Mouse (Mus musculus) G1E-ER4 (cell line): Measurements from ENCODE around the gene Nipal4. TPM values are rescaled to one million over a fixed set of nuclear protein-coding genes. Genes with fewer than 3 reads are reported as not detected.

Experiments used
- GATA1 ChIP-seq: IDR thresholded peaks from one replicate; pipeline ENCODE4 v1.8.0; 2012; ENCODE audit warnings: low read length, inconsistent platforms
- polyA plus RNA-seq: library from polyadenylated mRNA; stranded (reverse); fragments of >175 nt; gene quantifications from 2 replicates; pipeline ENCODE4 v1.2.3, GENCODE M21; 2012

Nipal4 gene
- polyA plus RNA-seq, 1 experiment, result not detected

DNA sequence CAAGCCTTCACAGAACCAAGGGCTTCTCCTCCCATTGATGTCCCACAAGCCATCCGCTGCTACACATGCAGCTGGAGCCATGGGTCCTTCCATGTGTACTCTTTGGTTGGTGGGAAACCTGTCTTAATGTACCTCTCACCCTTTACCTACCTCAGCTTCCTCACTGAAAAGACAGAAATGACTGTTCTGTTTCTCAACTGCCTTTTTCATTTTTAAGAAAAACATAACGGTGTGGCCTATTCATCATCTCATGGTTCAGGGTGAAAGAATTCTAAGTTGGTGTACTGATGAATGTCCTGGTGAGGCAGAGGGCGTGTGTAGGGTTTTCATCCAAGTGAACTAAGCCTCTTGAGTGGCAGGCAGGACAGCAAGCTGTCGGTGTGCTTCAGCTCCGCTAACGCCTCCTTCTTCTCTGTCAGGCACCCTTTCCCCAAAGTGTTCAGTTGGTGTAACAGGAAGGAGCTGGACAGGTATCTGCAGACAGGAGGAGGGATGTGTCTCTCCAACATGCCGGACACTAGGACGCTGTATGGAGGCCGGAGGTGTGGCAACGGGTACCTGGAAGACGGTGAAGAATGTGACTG lies 39.4 kb downstream of the Nipal4 start:
- no peak for TF ChIP-seq GATA1

GRCm38 (mm10) chr11:46126317-46126716 lies 40.0 kb downstream of the Nipal4 start:
- TF ChIP-seq GATA1, result no peak

DNA sequence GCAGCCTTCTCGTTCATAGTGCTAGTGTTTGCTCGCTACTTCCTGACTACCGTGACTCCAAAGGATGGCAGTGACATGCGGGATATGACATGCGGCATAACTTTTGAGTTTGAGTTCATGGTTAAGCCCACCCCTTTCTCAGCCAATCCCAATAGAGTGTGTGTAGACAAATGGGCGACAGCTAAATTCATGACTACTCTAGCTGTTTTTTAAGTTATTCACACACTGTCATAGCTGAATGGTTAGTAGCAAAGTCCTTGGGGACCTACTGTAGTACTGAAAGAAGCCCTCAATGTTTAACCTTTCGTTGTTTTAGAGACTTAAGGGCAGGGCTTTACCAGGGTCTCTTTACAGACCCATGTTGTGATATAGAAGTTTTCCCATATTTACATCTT lies 40.5 kb downstream of the Nipal4 start:
- TF ChIP-seq GATA1, result no peak

DNA sequence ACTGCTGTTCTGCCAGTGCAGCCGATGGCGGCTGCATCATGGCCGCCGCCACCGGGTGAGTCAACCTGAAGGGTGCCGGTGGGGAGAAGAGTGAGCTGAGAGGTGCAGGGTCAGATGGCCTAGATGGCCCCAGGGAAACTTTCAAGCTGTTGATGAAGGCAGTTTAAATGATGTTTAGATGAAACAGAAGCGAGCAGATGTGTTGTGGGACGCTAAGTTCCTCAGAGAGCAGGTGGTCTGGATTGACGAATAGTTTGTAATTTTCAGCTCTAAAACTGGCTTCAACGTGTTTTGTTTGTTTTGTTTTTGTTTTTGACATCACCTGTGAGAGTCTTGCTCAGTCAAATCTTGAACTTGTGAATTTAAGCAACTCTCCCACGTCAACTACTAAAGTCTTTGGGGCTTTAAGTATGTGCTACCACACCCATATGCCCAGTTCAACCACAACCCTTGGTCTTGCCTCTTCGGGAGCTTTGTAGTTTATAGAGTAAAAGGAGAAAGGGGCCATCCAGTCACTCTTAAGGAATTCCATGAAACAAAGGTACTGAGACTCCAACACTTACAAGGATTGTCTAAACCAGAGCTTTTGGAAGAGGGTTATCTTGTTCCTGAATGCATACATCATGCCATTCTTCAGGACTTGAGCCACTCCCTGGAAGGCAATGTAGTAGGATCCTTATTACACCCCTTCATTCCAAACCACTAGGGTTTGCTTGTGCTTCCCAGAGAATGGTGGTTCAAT lies 41.0 kb downstream of the Nipal4 start:
- no peak for TF ChIP-seq GATA1

- TF ChIP-seq GATA1, result no peak
These were observed 42.9 kb downstream of the Nipal4 start for GRCm38 (mm10) chr11:46123328-46123866.

GRCm38 (mm10) chr11:46122875-46123274 lies 43.4 kb downstream of the Nipal4 start:
- TF ChIP-seq GATA1, result no peak

DNA sequence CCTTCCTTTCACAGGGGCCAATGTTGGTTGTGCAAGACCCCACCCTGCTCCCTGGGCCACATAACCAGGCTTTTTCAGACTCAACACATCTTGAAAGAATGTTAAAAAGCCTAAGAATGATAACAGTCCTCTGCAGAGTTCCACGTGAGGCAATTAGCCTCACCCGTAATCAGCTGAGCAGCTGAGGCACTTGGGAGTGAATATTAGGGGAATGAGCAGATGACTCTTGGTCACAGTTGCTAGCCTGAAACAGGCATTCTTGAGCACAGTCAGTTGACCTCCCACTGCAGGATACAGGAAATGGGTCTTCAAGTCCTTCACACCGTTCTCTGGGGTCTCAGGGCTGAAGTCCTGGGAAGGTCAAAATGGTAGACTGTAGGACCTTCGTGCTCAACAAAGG lies 44.6 kb downstream of the Nipal4 start:
- TF ChIP-seq GATA1, result no peak

DNA sequence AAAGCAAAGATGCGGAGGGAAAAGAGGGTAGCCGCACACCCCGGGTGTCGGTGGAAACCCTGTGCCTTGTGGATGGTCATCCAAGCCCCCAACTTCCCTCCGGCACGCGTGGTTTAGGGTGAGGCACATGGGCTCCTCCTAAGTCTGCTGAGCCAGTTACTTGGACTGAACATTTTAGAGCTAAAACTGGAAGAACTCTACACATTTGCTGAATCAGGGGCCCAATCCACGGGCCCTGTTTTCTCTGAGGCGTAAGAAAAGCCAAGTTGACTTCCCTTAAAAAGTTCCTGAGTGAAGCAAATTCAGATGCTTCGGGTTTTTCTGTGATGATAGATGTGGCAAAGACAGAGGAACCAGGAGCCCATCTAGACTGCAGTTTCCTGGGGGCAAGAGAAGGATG lies 46.2 kb downstream of the Nipal4 start:
- TF ChIP-seq GATA1, result no peak

GRCm38 (mm10) chr11:46119624-46120023 lies 46.7 kb downstream of the Nipal4 start:
- TF ChIP-seq GATA1, result no peak

DNA sequence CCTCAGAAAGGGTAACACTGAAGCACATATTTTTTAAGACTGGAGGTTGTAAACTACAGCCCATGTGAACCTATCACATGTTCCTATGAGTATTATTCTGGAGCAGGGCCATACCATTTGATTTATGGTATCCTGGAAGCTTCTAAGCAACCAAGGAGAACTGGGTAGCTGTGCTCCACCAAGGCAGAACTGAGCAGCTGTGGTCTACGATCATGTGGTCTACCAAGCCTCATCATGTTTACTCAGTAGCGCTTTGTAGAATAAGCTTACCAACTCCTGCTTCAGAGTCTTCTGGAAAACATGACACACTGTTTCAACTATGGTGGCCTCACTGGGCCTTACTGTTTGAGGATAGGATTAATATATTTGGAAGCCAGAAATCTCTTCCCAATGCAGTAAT lies 49.8 kb downstream of the Nipal4 start:
- TF ChIP-seq GATA1, result no peak

DNA sequence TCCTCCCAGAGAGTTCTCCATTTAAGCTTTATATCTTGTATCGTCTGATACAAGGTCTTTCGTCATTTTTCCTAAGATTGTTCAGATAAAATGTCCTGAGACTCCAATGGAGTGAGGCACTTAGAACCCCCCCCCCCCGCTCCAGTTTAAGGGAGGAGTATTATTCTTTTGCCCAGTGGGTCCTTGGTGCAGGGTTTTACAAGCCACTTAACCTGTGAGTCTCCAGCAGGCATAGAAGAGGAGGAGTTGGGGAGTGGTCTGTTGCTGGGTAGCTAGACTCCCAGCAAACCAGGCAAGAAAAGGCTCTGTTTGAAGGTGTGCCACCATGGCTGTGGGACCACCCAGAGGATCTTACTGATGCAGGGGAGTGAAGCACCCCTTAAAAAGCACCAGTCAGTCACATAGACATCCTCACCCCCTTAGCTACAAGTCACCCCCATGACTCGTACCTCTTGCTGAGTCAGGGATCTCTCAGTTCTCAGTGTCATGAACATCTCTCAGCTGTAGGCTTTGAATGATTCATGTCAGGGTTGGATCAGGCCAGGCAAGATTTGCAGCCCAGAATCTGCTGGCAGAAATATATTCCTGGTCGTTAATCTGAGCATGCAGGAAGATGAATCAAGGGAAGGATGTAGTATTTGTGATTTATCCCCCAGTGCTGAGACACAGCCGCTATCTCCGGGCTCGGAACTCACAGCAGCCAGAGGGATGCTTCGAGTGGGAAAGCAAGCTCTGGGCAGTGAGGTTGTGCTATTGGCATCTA lies 50.7 kb downstream of the Nipal4 start:
- no peak for TF ChIP-seq GATA1

- no peak for TF ChIP-seq GATA1
These were observed 51.3 kb downstream of the Nipal4 start for GRCm38 (mm10) chr11:46115011-46115410.

DNA sequence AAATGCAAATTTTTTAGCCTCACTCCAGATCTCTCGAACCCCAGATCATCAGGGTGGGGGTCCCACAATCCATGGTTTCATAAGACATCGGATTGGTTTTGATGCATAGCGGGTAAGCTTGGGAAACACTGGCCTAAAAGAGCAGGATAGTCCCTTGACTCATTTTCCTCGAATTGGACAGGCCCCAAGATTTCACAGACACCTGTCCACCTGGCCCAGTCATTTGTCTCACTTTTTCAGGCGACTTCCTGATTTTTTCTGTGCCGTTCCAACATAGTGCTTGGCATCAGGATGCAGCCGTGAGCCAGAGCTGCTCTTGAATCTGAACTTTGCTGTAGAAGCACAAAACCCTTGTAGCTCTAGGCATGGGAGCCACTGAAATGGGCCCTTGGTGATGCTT lies 52.1 kb downstream of the Nipal4 start:
- TF ChIP-seq GATA1, result no peak

- TF ChIP-seq GATA1, result no peak
These were observed 53.1 kb downstream of the Nipal4 start for GRCm38 (mm10) chr11:46113211-46113610.

DNA sequence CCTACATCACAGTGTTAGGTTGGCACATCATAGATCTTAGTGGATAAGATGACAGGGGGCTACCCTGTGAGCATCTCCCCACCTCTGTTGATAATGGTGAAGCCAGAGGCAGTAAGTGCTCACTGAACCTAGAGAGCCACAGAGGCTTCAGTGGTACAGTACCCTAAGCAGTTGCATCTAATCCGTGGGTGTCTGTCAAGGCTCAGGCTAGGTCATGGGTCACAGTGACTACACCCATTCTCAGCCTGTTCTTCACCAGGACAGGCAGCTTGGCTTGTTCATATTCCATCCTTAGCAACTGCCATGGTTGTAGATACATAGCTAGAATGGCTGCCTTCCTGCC lies 55.4 kb downstream of the Nipal4 start:
- TF ChIP-seq GATA1, result no peak

GRCm38 (mm10) chr11:46110156-46110944 lies 56.0 kb downstream of the Nipal4 start:
- TF ChIP-seq GATA1, result no peak
